Mouse (Mus musculus) megakaryocyte-erythroid progenitor cell, adult 5 weeks (primary cell): Measurements from ENCODE around the gene Tfdp1. TPM values are rescaled to one million over a fixed set of nuclear protein-coding genes. Genes with fewer than 3 reads are reported as not detected.

ENCODE experiments used
- polyA plus RNA-seq: library from polyadenylated mRNA; stranded (reverse); fragments of >175 nt; gene quantifications from 2 replicates; pipeline ENCODE4 v1.2.3, GENCODE M21; 2012

Tfdp1 gene
- 54.1 and 56.0 TPM in 2 replicates for polyA plus RNA-seq

GRCm38 (mm10) chr8:13338255-13338860 lies at the start of gene Tfdp1:
Gene Tfdp1, plus strand, starts transcription at chr8:13338751.

GRCm38 (mm10) chr8:13396725-13397124 lies 58.2 kb downstream of the Tfdp1 start, which contains the start of gene Atp4b:
Gene Atp4b, minus strand, starts transcription at chr8:13396825.

GRCm38 (mm10) chr8:13404666-13405131 lies 66.1 kb downstream of the Tfdp1 start, which contains the start of gene Grk1:
Gene Grk1, plus strand, starts transcription at chr8:13405081.

Other genes with a start within 250 kb of the Tfdp1 start
- gene Pcid2, start 233.3 kb upstream of the Tfdp1 start, polyA plus RNA-seq, result 10.3 and 11.0 TPM in 2 replicates
- 26.8 and 32.1 TPM in 2 replicates for gene Cul4a, start 233.1 kb upstream of the Tfdp1 start, polyA plus RNA-seq
- 194 and 297 TPM in 2 replicates for gene Lamp1, start 179.6 kb upstream of the Tfdp1 start, polyA plus RNA-seq
- 1.3 and 3.1 TPM in 2 replicates for gene Grtp1, start 138.1 kb upstream of the Tfdp1 start, polyA plus RNA-seq
- not detected in 2 replicates for gene Adprhl1, start 84.6 kb upstream of the Tfdp1 start, polyA plus RNA-seq
- 3.3 TPM in 2 replicates for gene Dcun1d2, start 50.6 kb upstream of the Tfdp1 start, polyA plus RNA-seq
- 16.1 and 18.9 TPM in 2 replicates for gene Tmco3, start 50.6 kb upstream of the Tfdp1 start, polyA plus RNA-seq
- 0.07 and 0.13 TPM in 2 replicates for gene Atp4b, start 58.1 kb downstream of the Tfdp1 start, polyA plus RNA-seq
- not detected in 2 replicates for gene Grk1, start 66.3 kb downstream of the Tfdp1 start, polyA plus RNA-seq
- gene Tmem255b, start 96.4 kb downstream of the Tfdp1 start, polyA plus RNA-seq, result not detected in 2 replicates
- gene Gas6, start 155.7 kb downstream of the Tfdp1 start, polyA plus RNA-seq, result 0.14 and 0.58 TPM in 2 replicates
- gene 1700029H14Rik, start 223.7 kb downstream of the Tfdp1 start, polyA plus RNA-seq, result 0.85 TPM in 1 of 2 replicates, not detected in the other